Mouse (Mus musculus): ENCODE measurements around the gene Mgat1.
A peak's percentile ranks its signal among the peaks of the same experiment; 100 is the strongest.

Mgat1 gene

GRCm38 (mm10) chr11:49250422-49251379 is 6.7 kb downstream of the Mgat1 start:
- TF ChIP-seq CTCF (conservative IDR thresholded peaks at IDR 0.05; ENCODE audit: low read length), result no peak
- TF ChIP-seq NANOG (IDR thresholded peaks at IDR 0.05; ENCODE audit: borderline replicate concordance, low read length), result no peak
- no peak for TF ChIP-seq POU5F1 (IDR thresholded peaks at IDR 0.05; ENCODE audit: borderline replicate concordance, low read length)
- Histone ChIP-seq H3K36me3 (ENCODE audit: insufficient read depth, low read length) (peaks cover 14% of the 10 kb centered on the region), H3K9me3 (ENCODE audit: low read length) (no peaks in the 10 kb centered on the region), H3K27me3 (ENCODE audit: insufficient read depth, low read length) (peaks cover 9% of the 10 kb centered on the region; the same call in 1 of the 2 replicates), H3K4me1 (replicated peaks; ENCODE audit: low read depth, low read length) (peaks cover 55% of the 10 kb centered on the region), H3K4me3 (replicated peaks; ENCODE audit: low read length) (peak overlapping the region; percentile 81)

GRCm38 (mm10) chr11:49251380-49251761 is 7.4 kb downstream of the Mgat1 start:
- H3K4me3 ChIP-seq (replicated peaks; ENCODE audit: low read length), result peak overlapping the region; percentile 81; the same call in 1 of the 2 replicates
- H3K36me3 ChIP-seq (ENCODE audit: insufficient read depth, low read length), result peaks cover 14% of the 10 kb centered on the region
- peaks cover 48% of the 10 kb centered on the region for H3K4me1 ChIP-seq (replicated peaks; ENCODE audit: low read depth, low read length)
- peaks cover 9% of the 10 kb centered on the region; the same call in 1 of the 2 replicates for H3K27me3 ChIP-seq (ENCODE audit: insufficient read depth, low read length)
- no peaks in the 10 kb centered on the region for H3K9me3 ChIP-seq (ENCODE audit: low read length)
- TF ChIP-seq NANOG (IDR thresholded peaks at IDR 0.05; ENCODE audit: borderline replicate concordance, low read length) (no peak), CTCF (conservative IDR thresholded peaks at IDR 0.05; ENCODE audit: low read length) (no peak), POU5F1 (IDR thresholded peaks at IDR 0.05; ENCODE audit: borderline replicate concordance, low read length) (no peak)

- peaks cover 14% of the 10 kb centered on the region for H3K36me3 ChIP-seq (ENCODE audit: insufficient read depth, low read length)
- H3K9me3 ChIP-seq (ENCODE audit: low read length), result no peaks in the 10 kb centered on the region
- H3K4me1 ChIP-seq (replicated peaks; ENCODE audit: low read depth, low read length), result peaks cover 42% of the 10 kb centered on the region
- no peak for TF ChIP-seq POU5F1 (IDR thresholded peaks at IDR 0.05; ENCODE audit: borderline replicate concordance, low read length)
- no peak for TF ChIP-seq NANOG (IDR thresholded peaks at IDR 0.05; ENCODE audit: borderline replicate concordance, low read length)
- no peak for TF ChIP-seq CTCF (conservative IDR thresholded peaks at IDR 0.05; ENCODE audit: low read length)
- peaks cover 9% of the 10 kb centered on the region; the same call in 1 of the 2 replicates for H3K27me3 ChIP-seq (ENCODE audit: insufficient read depth, low read length)
- H3K4me3 ChIP-seq (replicated peaks; ENCODE audit: low read length), result no peak overlapping the region
These were observed 8.1 kb downstream of the Mgat1 start for GRCm38 (mm10) chr11:49252048-49252447.

- H3K36me3 ChIP-seq (ENCODE audit: insufficient read depth, low read length), result peaks cover 14% of the 10 kb centered on the region
- TF ChIP-seq NANOG (IDR thresholded peaks at IDR 0.05; ENCODE audit: borderline replicate concordance, low read length), result no peak
- no peak for TF ChIP-seq CTCF (conservative IDR thresholded peaks at IDR 0.05; ENCODE audit: low read length)
- no peak for TF ChIP-seq POU5F1 (IDR thresholded peaks at IDR 0.05; ENCODE audit: borderline replicate concordance, low read length)
- H3K27me3 ChIP-seq (ENCODE audit: insufficient read depth, low read length), result peaks cover 9% of the 10 kb centered on the region; the same call in 1 of the 2 replicates
- peaks cover 32% of the 10 kb centered on the region for H3K4me1 ChIP-seq (replicated peaks; ENCODE audit: low read depth, low read length)
- no peak overlapping the region for H3K4me3 ChIP-seq (replicated peaks; ENCODE audit: low read length)
- H3K9me3 ChIP-seq (ENCODE audit: low read length), result no peaks in the 10 kb centered on the region
These were observed 9.0 kb downstream of the Mgat1 start for GRCm38 (mm10) chr11:49253035-49253434.

- H3K36me3 ChIP-seq (ENCODE audit: insufficient read depth, low read length), result peaks cover 6% of the 10 kb centered on the region; the same call in 1 of the 2 replicates
- TF ChIP-seq POU5F1 (IDR thresholded peaks at IDR 0.05; ENCODE audit: borderline replicate concordance, low read length) (no peak), CTCF (conservative IDR thresholded peaks at IDR 0.05; ENCODE audit: low read length) (no peak), NANOG (IDR thresholded peaks at IDR 0.05; ENCODE audit: borderline replicate concordance, low read length) (no peak)
- no peaks in the 10 kb centered on the region for H3K9me3 ChIP-seq (ENCODE audit: low read length)
- H3K27me3 ChIP-seq (ENCODE audit: insufficient read depth, low read length), result no peaks in the 10 kb centered on the region
- no peak overlapping the region for H3K4me3 ChIP-seq (replicated peaks; ENCODE audit: low read length)
- peaks cover 36% of the 10 kb centered on the region for H3K4me1 ChIP-seq (replicated peaks; ENCODE audit: low read depth, low read length)
These were observed 15.3 kb downstream of the Mgat1 start for GRCm38 (mm10) chr11:49259296-49259695.

GRCm38 (mm10) chr11:49259829-49260228 is 15.8 kb downstream of the Mgat1 start:
- Histone ChIP-seq H3K4me3 (replicated peaks; ENCODE audit: low read length) (no peak overlapping the region), H3K4me1 (replicated peaks; ENCODE audit: low read depth, low read length) (peaks cover 42% of the 10 kb centered on the region), H3K27me3 (ENCODE audit: insufficient read depth, low read length) (no peaks in the 10 kb centered on the region), H3K36me3 (ENCODE audit: insufficient read depth, low read length) (peaks cover 4% of the 10 kb centered on the region; the same call in 1 of the 2 replicates), H3K9me3 (ENCODE audit: low read length) (no peaks in the 10 kb centered on the region)
- TF ChIP-seq POU5F1 (IDR thresholded peaks at IDR 0.05; ENCODE audit: borderline replicate concordance, low read length), result no peak
- TF ChIP-seq CTCF (conservative IDR thresholded peaks at IDR 0.05; ENCODE audit: low read length), result no peak
- TF ChIP-seq NANOG (IDR thresholded peaks at IDR 0.05; ENCODE audit: borderline replicate concordance, low read length), result no peak

- peaks cover 4% of the 10 kb centered on the region; the same call in 1 of the 2 replicates for H3K36me3 ChIP-seq (ENCODE audit: insufficient read depth, low read length)
- peaks cover 46% of the 10 kb centered on the region for H3K4me1 ChIP-seq (replicated peaks; ENCODE audit: low read depth, low read length)
- H3K9me3 ChIP-seq (ENCODE audit: low read length), result no peaks in the 10 kb centered on the region
- TF ChIP-seq NANOG (IDR thresholded peaks at IDR 0.05; ENCODE audit: borderline replicate concordance, low read length) (no peak), CTCF (conservative IDR thresholded peaks at IDR 0.05; ENCODE audit: low read length) (no peak), POU5F1 (IDR thresholded peaks at IDR 0.05; ENCODE audit: borderline replicate concordance, low read length) (no peak)
- H3K27me3 ChIP-seq (ENCODE audit: insufficient read depth, low read length), result no peaks in the 10 kb centered on the region
- peak overlapping the region; percentile 70 for H3K4me3 ChIP-seq (replicated peaks; ENCODE audit: low read length)
These were observed 16.8 kb downstream of the Mgat1 start for GRCm38 (mm10) chr11:49260598-49261312.

GRCm38 (mm10) chr11:49261313-49261855 is 17.4 kb downstream of the Mgat1 start:
- no peaks in the 10 kb centered on the region for H3K27me3 ChIP-seq (ENCODE audit: insufficient read depth, low read length)
- no peak; the same call in 1 of the 2 replicates for TF ChIP-seq POU5F1 (IDR thresholded peaks at IDR 0.05; ENCODE audit: borderline replicate concordance, low read length)
- H3K9me3 ChIP-seq (ENCODE audit: low read length), result no peaks in the 10 kb centered on the region
- H3K36me3 ChIP-seq (ENCODE audit: insufficient read depth, low read length), result peaks cover 4% of the 10 kb centered on the region; the same call in 1 of the 2 replicates
- peak overlapping the region; percentile 70 for H3K4me3 ChIP-seq (replicated peaks; ENCODE audit: low read length)
- H3K4me1 ChIP-seq (replicated peaks; ENCODE audit: low read depth, low read length), result peaks cover 46% of the 10 kb centered on the region
